Mouse (Mus musculus) neural tube, embryonic 15.5 days (tissue): ENCODE data around the gene Nars2. TPM values are rescaled to one million over a fixed set of nuclear protein-coding genes. Genes with fewer than 3 reads are reported as not detected.
A peak's percentile ranks its signal among the peaks of the same experiment; 100 is the strongest.

Experiments
- ATAC-seq: fragments of 200-750 bp; cut with Nextera tagmentation; 2 replicates; pipeline ENCODE4 v1.8.0; 2017; ENCODE audit warnings: mild to moderate bottlenecking, moderate TSS enrichment, moderate library complexity; ENCODE audit not compliant: low FRiP score
- H3K27ac ChIP-seq: fragments of 300-500 bp; sonication (generic); replicated peaks from 2 replicates; pipeline ENCODE4 v1.5.1; 2015; ENCODE audit warnings: mild to moderate bottlenecking, inconsistent platforms
- H3K27me3 ChIP-seq: fragments of 300-500 bp; sonication (generic); replicated peaks from 2 replicates; pipeline ENCODE4 v1.6.1; 2015; ENCODE audit warnings: inconsistent platforms
- H3K36me3 ChIP-seq: fragments of 300-500 bp; sonication (generic); 2 replicates; pipeline ENCODE4 v1.6.1; 2015; ENCODE audit warnings: inconsistent platforms
- H3K4me1 ChIP-seq: fragments of 300-500 bp; sonication (generic); 2 replicates; pipeline ENCODE4 v1.6.1; 2015; ENCODE audit warnings: inconsistent platforms
- H3K4me2 ChIP-seq: fragments of 300-500 bp; sonication (generic); 2 replicates; pipeline ENCODE4 v1.6.1; 2015; ENCODE audit warnings: inconsistent platforms, mild to moderate bottlenecking, moderate library complexity
- H3K4me3 ChIP-seq: fragments of 300-500 bp; sonication (generic); replicated peaks from 2 replicates; pipeline ENCODE4 v1.5.1; 2015; ENCODE audit warnings: mild to moderate bottlenecking, inconsistent platforms
- H3K9ac ChIP-seq: fragments of 300-500 bp; sonication (generic); replicated peaks from 2 replicates; pipeline ENCODE4 v1.6.1; 2015; ENCODE audit warnings: mild to moderate bottlenecking, inconsistent platforms
- H3K9me3 ChIP-seq: fragments of 300-500 bp; sonication (generic); replicated peaks from 2 replicates; pipeline ENCODE4 v1.6.1; 2016; ENCODE audit warnings: inconsistent platforms
- WGBS: fragments of 180-500 bp; shearing (Covaris S2); methylation state at CpG from one replicate; pipeline ENCODE4 v1.1.7; 2015; ENCODE audit warnings: mixed read lengths; 5-methylcytosine and 5-hydroxymethylcytosine counted together
- polyA plus RNA-seq: library from polyadenylated mRNA; unstranded; fragments of >200 nt; fragmentation: Nextera tagmentation; extraction: Ambion mirVana; gene quantifications from 2 replicates; pipeline ENCODE4 v1.2.1, GENCODE M21; 2015

The Nars2 gene
- polyA plus RNA-seq, 1 experiment from 2014 or later = 18.7 TPM

DNA sequence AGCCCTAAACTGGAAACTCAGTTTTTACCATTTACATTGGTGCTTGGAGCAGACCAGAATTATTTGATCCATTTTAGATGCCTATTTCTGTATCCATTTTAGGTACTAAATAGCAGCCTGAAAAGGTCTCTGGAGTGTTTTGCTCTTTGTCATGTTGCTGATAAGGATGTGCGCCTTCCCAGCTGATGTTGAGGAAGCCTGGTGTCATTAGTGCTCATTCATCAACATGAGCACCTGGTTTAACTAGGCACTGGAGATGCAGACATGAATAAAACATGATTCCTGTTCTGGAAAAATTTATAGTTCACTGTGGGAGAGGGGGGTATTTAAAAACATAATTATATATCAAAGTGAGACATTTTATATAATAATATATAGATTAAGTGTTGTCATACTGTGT lies 68.0 kb downstream of the Nars2 start:
- 0 out of 2 replicates have a peak, but pooled peaks have one; percentile 35 for ATAC-seq
- H3K4me1 ChIP-seq = no peaks in the 10 kb centered on the region
- H3K27me3 ChIP-seq = no peaks in the 10 kb centered on the region
- no peaks in the 10 kb centered on the region for H3K36me3 ChIP-seq
- H3K9me3 ChIP-seq = 0 out of 2 replicates have a peak, but pooled peaks cover 3% of the 10 kb centered on the region
- H3K4me3 ChIP-seq = no peak overlapping the region
- no peak overlapping the region for H3K27ac ChIP-seq
- no peak overlapping the region for H3K4me2 ChIP-seq
- 10% methylated on average over 1 of the region's 1 CpGs for WGBS
- H3K9ac ChIP-seq = no peak overlapping the region

GRCm38 (mm10) chr7:97026772-97027358 lies 75.6 kb downstream of the Nars2 start:
- Histone ChIP-seq H3K9ac (no peak overlapping the region), H3K27ac (no peak overlapping the region), H3K4me3 (no peak overlapping the region), H3K9me3 (no peaks in the 10 kb centered on the region), H3K4me2 (no peak overlapping the region), H3K4me1 (no peaks in the 10 kb centered on the region), H3K27me3 (no peaks in the 10 kb centered on the region), H3K36me3 (no peaks in the 10 kb centered on the region)
- 95% methylated on average over 5 of the region's 5 CpGs for WGBS
- ATAC-seq = no peak

GRCm38 (mm10) chr7:97029151-97029550 lies 77.8 kb downstream of the Nars2 start:
- 93% methylated on average over 10 of the region's 10 CpGs for WGBS
- no peak for ATAC-seq
- Histone ChIP-seq H3K4me1 (no peaks in the 10 kb centered on the region), H3K4me3 (no peak overlapping the region), H3K27ac (no peak overlapping the region), H3K36me3 (no peaks in the 10 kb centered on the region), H3K9ac (no peak overlapping the region), H3K27me3 (no peaks in the 10 kb centered on the region), H3K4me2 (no peak overlapping the region), H3K9me3 (no peaks in the 10 kb centered on the region)

DNA sequence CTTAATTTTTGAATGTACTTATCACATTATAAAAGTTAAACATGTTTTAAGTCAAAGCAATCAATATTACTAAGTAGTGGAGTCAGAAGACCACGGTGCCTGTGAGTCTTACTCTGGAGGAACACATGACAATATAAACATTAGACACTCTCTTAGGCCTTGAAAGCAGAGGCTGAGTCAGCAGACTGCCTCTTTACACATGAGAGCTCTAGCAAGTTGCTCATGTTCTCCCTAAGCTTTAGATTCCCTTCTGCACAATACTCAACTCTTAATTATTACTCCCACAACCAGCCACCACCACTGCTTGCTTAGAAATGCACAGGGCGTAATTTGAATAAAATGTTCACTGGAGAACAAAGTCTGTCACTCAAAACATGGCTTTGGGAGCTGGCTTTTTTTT lies 81.1 kb downstream of the Nars2 start:
- 86% methylated on average over 2 of the region's 2 CpGs for WGBS
- no peak overlapping the region for H3K27ac ChIP-seq
- ATAC-seq = no peak
- H3K4me3 ChIP-seq = no peak overlapping the region
- no peaks in the 10 kb centered on the region for H3K4me1 ChIP-seq
- H3K9ac ChIP-seq = no peak overlapping the region
- H3K4me2 ChIP-seq = no peak overlapping the region
- no peaks in the 10 kb centered on the region for H3K27me3 ChIP-seq
- no peaks in the 10 kb centered on the region for H3K36me3 ChIP-seq
- no peaks in the 10 kb centered on the region for H3K9me3 ChIP-seq

DNA sequence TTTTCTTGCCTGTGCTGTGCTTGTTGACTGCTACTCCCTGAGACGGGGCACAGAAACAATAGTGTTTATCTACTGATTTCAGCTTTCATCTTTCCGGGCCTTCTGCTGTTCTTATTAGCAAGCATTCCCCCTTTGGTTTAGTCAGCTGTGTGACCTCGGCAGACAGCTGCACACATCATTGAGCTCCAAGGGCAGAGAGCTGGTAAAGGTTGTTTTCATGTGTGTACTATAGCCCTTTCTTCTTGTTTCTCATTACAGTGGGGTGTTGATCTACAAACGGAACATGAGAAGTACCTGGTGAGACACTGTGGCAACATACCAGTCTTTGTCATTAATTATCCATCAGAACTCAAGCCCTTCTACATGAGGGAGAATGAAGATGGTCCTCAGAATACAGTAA lies 88.3 kb downstream of the Nars2 start:
- H3K4me3 ChIP-seq = no peak overlapping the region
- peaks cover 6% of the 10 kb centered on the region; the same call in 1 of the 2 replicates for H3K36me3 ChIP-seq
- no peak overlapping the region for H3K4me2 ChIP-seq
- H3K4me1 ChIP-seq = no peaks in the 10 kb centered on the region
- no peak overlapping the region for H3K27ac ChIP-seq
- no peak overlapping the region for H3K9ac ChIP-seq
- H3K9me3 ChIP-seq = no peaks in the 10 kb centered on the region
- 84% methylated on average over 4 of the region's 4 CpGs for WGBS
- no peak for ATAC-seq
- H3K27me3 ChIP-seq = no peaks in the 10 kb centered on the region

GRCm38 (mm10) chr7:97041868-97042449 lies 90.7 kb downstream of the Nars2 start:
- H3K9me3 ChIP-seq = no peaks in the 10 kb centered on the region
- no peak for ATAC-seq
- WGBS = 92% methylated on average over 6 of the region's 6 CpGs

DNA sequence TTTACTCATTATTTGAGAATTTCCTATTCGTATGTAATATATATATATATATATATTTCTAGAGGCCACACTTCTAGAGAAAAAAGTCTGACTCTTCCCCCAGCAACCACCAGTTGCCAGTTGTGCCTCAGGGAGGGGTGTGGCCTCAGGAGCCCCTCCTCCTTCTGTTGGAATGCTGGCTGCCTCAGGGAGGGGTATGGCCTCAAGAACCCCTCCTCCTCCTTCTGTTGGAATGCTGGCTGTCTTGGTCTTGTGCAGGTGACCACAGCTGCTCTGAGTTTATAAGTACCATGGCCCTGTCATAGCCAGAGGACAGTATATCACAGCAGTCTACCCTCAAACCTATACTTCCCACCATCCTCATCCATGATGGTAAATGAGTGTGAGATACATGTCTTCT lies 91.7 kb downstream of the Nars2 start:
- no peaks in the 10 kb centered on the region for H3K4me1 ChIP-seq
- H3K9me3 ChIP-seq = no peaks in the 10 kb centered on the region
- ATAC-seq = no peak
- no peak overlapping the region for H3K4me3 ChIP-seq
- peaks cover 6% of the 10 kb centered on the region; the same call in 1 of the 2 replicates for H3K36me3 ChIP-seq
- no peak overlapping the region for H3K27ac ChIP-seq
- no peaks in the 10 kb centered on the region for H3K27me3 ChIP-seq
- H3K4me2 ChIP-seq = no peak overlapping the region
- H3K9ac ChIP-seq = no peak overlapping the region
- 88% methylated on average over 1 of the region's 1 CpGs for WGBS

More at GRCm38 (mm10) chr7:97041868-97042449, 90.7 kb downstream of the Nars2 start:
- Histone ChIP-seq H3K9ac (no peak overlapping the region), H3K27me3 (no peaks in the 10 kb centered on the region), H3K36me3 (peaks cover 6% of the 10 kb centered on the region; the same call in 1 of the 2 replicates), H3K4me1 (no peaks in the 10 kb centered on the region), H3K4me2 (no peak overlapping the region), H3K4me3 (no peak overlapping the region), H3K27ac (no peak overlapping the region)

GRCm38 (mm10) chr7:97060966-97061365 lies 109.7 kb downstream of the Nars2 start:
- ATAC-seq = no peak
- H3K36me3 ChIP-seq = peaks cover 10% of the 10 kb centered on the region; the same call in 1 of the 2 replicates
- H3K9me3 ChIP-seq = no peaks in the 10 kb centered on the region
- WGBS = 91% methylated on average over 2 of the region's 2 CpGs
- H3K27me3 ChIP-seq = no peaks in the 10 kb centered on the region
- no peak overlapping the region for H3K4me3 ChIP-seq
- no peak overlapping the region for H3K9ac ChIP-seq
- no peak overlapping the region for H3K4me2 ChIP-seq
- no peak overlapping the region for H3K27ac ChIP-seq
- no peaks in the 10 kb centered on the region for H3K4me1 ChIP-seq

DNA sequence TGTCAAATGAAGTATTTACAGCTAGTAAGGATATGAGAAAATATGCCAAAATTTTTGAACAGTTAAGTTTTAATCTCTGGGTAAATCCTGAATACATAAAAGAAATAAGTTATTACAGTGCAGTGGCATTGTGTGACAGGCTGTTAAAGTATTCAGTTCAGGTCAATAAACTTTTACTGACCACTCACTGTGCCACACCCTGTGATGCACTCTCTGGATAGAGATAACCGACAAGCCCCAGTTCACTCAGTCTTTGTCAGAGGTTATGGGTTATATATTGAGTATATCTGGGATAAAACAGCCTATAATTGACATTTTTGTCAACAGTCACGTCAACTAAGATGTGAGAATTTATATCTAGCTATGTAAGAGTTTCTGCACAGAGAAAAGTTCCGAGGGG lies 120.2 kb downstream of the Nars2 start:
- H3K27ac ChIP-seq = no peak overlapping the region
- no peak for ATAC-seq
- H3K4me1 ChIP-seq = no peaks in the 10 kb centered on the region
- no peak overlapping the region for H3K4me2 ChIP-seq
- H3K36me3 ChIP-seq = no peaks in the 10 kb centered on the region
- no peaks in the 10 kb centered on the region for H3K9me3 ChIP-seq
- no peak overlapping the region for H3K4me3 ChIP-seq
- no peak overlapping the region for H3K9ac ChIP-seq
- no peaks in the 10 kb centered on the region for H3K27me3 ChIP-seq
- WGBS = 74% methylated on average over 3 of the region's 3 CpGs

DNA sequence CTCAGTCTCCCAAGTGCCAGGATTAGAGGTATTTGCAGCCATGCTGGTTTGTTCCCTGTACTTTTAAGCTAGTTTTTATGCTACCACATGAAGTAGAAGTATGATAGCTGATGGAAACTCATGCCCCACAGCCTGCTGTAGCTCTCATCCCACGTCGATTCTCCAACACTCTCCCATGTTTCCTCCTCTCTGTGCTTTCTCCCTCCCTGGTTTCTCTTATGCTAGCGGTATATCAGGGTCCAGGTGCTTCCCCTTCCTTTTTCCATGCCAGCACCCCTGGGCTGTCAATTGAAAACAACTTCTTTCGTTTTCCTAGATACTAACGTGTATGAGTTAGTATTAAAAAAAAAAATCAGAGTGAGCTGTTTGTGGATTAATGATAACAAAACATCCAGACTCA lies 120.8 kb downstream of the Nars2 start:
- no peak overlapping the region for H3K9ac ChIP-seq
- WGBS = 88% methylated on average over 5 of the region's 5 CpGs
- H3K4me3 ChIP-seq = no peak overlapping the region
- H3K9me3 ChIP-seq = no peaks in the 10 kb centered on the region
- ATAC-seq = no peak
- H3K4me1 ChIP-seq = no peaks in the 10 kb centered on the region
- H3K27ac ChIP-seq = no peak overlapping the region
- H3K36me3 ChIP-seq = no peaks in the 10 kb centered on the region
- no peaks in the 10 kb centered on the region for H3K27me3 ChIP-seq
- no peak overlapping the region for H3K4me2 ChIP-seq

GRCm38 (mm10) chr7:97074974-97075373 lies 123.7 kb downstream of the Nars2 start:
- Histone ChIP-seq H3K36me3 (no peaks in the 10 kb centered on the region), H3K9me3 (no peaks in the 10 kb centered on the region), H3K4me1 (peaks cover 9% of the 10 kb centered on the region), H3K27ac (no peak overlapping the region), H3K27me3 (no peaks in the 10 kb centered on the region), H3K9ac (no peak overlapping the region), H3K4me2 (no peak overlapping the region), H3K4me3 (no peak overlapping the region)
- ATAC-seq = no peak
- 41% methylated on average over 1 of the region's 1 CpGs for WGBS

GRCm38 (mm10) chr7:97076977-97077376 lies 125.7 kb downstream of the Nars2 start:
- peaks cover 9% of the 10 kb centered on the region for H3K4me1 ChIP-seq
- H3K4me2 ChIP-seq = no peak overlapping the region
- ATAC-seq = no peak
- no peak overlapping the region for H3K9ac ChIP-seq
- H3K36me3 ChIP-seq = no peaks in the 10 kb centered on the region
- no peaks in the 10 kb centered on the region for H3K9me3 ChIP-seq
- H3K27me3 ChIP-seq = no peaks in the 10 kb centered on the region
- no peak overlapping the region for H3K4me3 ChIP-seq
- no peak overlapping the region for H3K27ac ChIP-seq
